Mouse (Mus musculus): ENCODE measurements around the gene Panx3. TPM values are rescaled to one million over a fixed set of nuclear protein-coding genes. Genes with fewer than 3 reads are reported as not detected.

Gene Panx3
- not detected in 2 replicates for polyA plus RNA-seq (2016; fragmentation: Nextera tagmentation; extraction: Ambion mirVana)

- WGBS, result 78% methylated on average over 6 of the region's 6 CpGs
- H3K4me1 ChIP-seq, result no peaks in the 10 kb centered on the region
- no peak for ATAC-seq (ENCODE audit: low FRiP score, low read depth)
- H3K4me2 ChIP-seq (replicated peaks), result no peak within 1 kb of the TSS
- no peak within 1 kb of the TSS for H3K4me3 ChIP-seq
- no peaks in the 10 kb centered on the region for H3K9me3 ChIP-seq
- no peaks in the 10 kb centered on the region for H3K36me3 ChIP-seq
- H3K27ac ChIP-seq, result no peak within 1 kb of the TSS
- no peak within 1 kb of the TSS for H3K9ac ChIP-seq
- no peaks in the 10 kb centered on the region for H3K27me3 ChIP-seq (replicated peaks)
Measured at GRCm38 (mm10) chr9:37669115-37669514, at the start of gene Panx3. TSS of gene Panx3 (minus strand) at chr9:37669235.

- Histone ChIP-seq H3K36me3 (no peaks in the 10 kb centered on the region), H3K27me3 (replicated peaks) (no peaks in the 10 kb centered on the region), H3K4me3 (no peak within 1 kb of the TSS), H3K9ac (no peak within 1 kb of the TSS), H3K9me3 (no peaks in the 10 kb centered on the region), H3K27ac (no peak within 1 kb of the TSS), H3K4me2 (replicated peaks) (no peak within 1 kb of the TSS), H3K4me1 (no peaks in the 10 kb centered on the region)
- ATAC-seq (ENCODE audit: low FRiP score, low read depth), result no peak
- 95% methylated on average over 1 of the region's 1 CpGs for WGBS
Measured at GRCm38 (mm10) chr9:37716150-37716549, 47.1 kb upstream of the Panx3 start, which contains the start of gene Olfr160. TSS of gene Olfr160 (minus strand) at chr9:37716250.

- Histone ChIP-seq H3K4me2 (replicated peaks) (no peak overlapping the region), H3K4me3 (no peak overlapping the region), H3K9ac (no peak overlapping the region), H3K36me3 (no peaks in the 10 kb centered on the region), H3K27me3 (replicated peaks) (no peaks in the 10 kb centered on the region), H3K4me1 (no peaks in the 10 kb centered on the region), H3K27ac (no peak overlapping the region), H3K9me3 (no peaks in the 10 kb centered on the region)
- 54% methylated on average over 5 of the region's 5 CpGs for WGBS
- ATAC-seq (ENCODE audit: low FRiP score, low read depth), result peak; percentile 56; the same call in 1 of the 2 replicates
Measured at GRCm38 (mm10) chr9:37689970-37690686, 21.1 kb upstream of the Panx3 start.

GRCm38 (mm10) chr9:37687941-37688303 is 18.9 kb upstream of the Panx3 start:
- ATAC-seq (ENCODE audit: low FRiP score, low read depth), result no peak
- no peak overlapping the region for H3K27ac ChIP-seq
- WGBS, result 42% methylated on average over 3 of the region's 3 CpGs
- H3K4me2 ChIP-seq (replicated peaks), result no peak overlapping the region
- H3K9ac ChIP-seq, result no peak overlapping the region
- H3K9me3 ChIP-seq, result no peaks in the 10 kb centered on the region
- H3K36me3 ChIP-seq, result no peaks in the 10 kb centered on the region
- H3K4me1 ChIP-seq, result no peaks in the 10 kb centered on the region
- H3K27me3 ChIP-seq (replicated peaks), result no peaks in the 10 kb centered on the region
- no peak overlapping the region for H3K4me3 ChIP-seq

GRCm38 (mm10) chr9:37687288-37687940 is 18.4 kb upstream of the Panx3 start:
- no peak overlapping the region for H3K9ac ChIP-seq
- no peak for ATAC-seq (ENCODE audit: low FRiP score, low read depth)
- H3K27me3 ChIP-seq (replicated peaks), result no peaks in the 10 kb centered on the region
- no peak overlapping the region for H3K4me2 ChIP-seq (replicated peaks)
- H3K27ac ChIP-seq, result no peak overlapping the region
- no peaks in the 10 kb centered on the region for H3K36me3 ChIP-seq
- WGBS, result 80% methylated on average over 3 of the region's 3 CpGs
- no peak overlapping the region for H3K4me3 ChIP-seq
- H3K4me1 ChIP-seq, result no peaks in the 10 kb centered on the region
- H3K9me3 ChIP-seq, result no peaks in the 10 kb centered on the region

- ATAC-seq (ENCODE audit: low FRiP score, low read depth), result no peak
- Histone ChIP-seq H3K36me3 (no peaks in the 10 kb centered on the region), H3K4me1 (no peaks in the 10 kb centered on the region), H3K4me3 (no peak overlapping the region), H3K27me3 (replicated peaks) (no peaks in the 10 kb centered on the region), H3K9ac (no peak overlapping the region), H3K4me2 (replicated peaks) (no peak overlapping the region), H3K27ac (no peak overlapping the region), H3K9me3 (no peaks in the 10 kb centered on the region)
- WGBS, result 96% methylated on average over 1 of the region's 1 CpGs
Measured at GRCm38 (mm10) chr9:37681123-37681522, 12.1 kb upstream of the Panx3 start.

GRCm38 (mm10) chr9:37675287-37675686 is 6.3 kb upstream of the Panx3 start:
- no peak overlapping the region for H3K4me2 ChIP-seq (replicated peaks)
- H3K27me3 ChIP-seq (replicated peaks), result no peaks in the 10 kb centered on the region
- no peak overlapping the region for H3K9ac ChIP-seq
- no peaks in the 10 kb centered on the region for H3K9me3 ChIP-seq
- H3K4me3 ChIP-seq, result no peak overlapping the region
- no peaks in the 10 kb centered on the region for H3K4me1 ChIP-seq
- H3K36me3 ChIP-seq, result no peaks in the 10 kb centered on the region
- 91% methylated on average over 4 of the region's 4 CpGs for WGBS
- no peak for ATAC-seq (ENCODE audit: low FRiP score, low read depth)
- H3K27ac ChIP-seq, result no peak overlapping the region

- no peaks in the 10 kb centered on the region for H3K4me1 ChIP-seq
- H3K4me3 ChIP-seq, result no peak overlapping the region
- no peak overlapping the region for H3K9ac ChIP-seq
- H3K36me3 ChIP-seq, result no peaks in the 10 kb centered on the region
- no peak overlapping the region for H3K4me2 ChIP-seq (replicated peaks)
- ATAC-seq (ENCODE audit: low FRiP score, low read depth), result no peak
- no peak overlapping the region for H3K27ac ChIP-seq
- 90% methylated on average over 3 of the region's 3 CpGs for WGBS
- H3K27me3 ChIP-seq (replicated peaks), result no peaks in the 10 kb centered on the region
- no peaks in the 10 kb centered on the region for H3K9me3 ChIP-seq
Measured at GRCm38 (mm10) chr9:37670261-37670660, 1.2 kb upstream of the Panx3 start.

GRCm38 (mm10) chr9:37669678-37670077 is 643 bp upstream of the Panx3 start:
- Histone ChIP-seq H3K27me3 (replicated peaks) (no peaks in the 10 kb centered on the region), H3K4me3 (no peak overlapping the region), H3K9ac (no peak overlapping the region), H3K27ac (no peak overlapping the region), H3K4me1 (no peaks in the 10 kb centered on the region), H3K9me3 (no peaks in the 10 kb centered on the region), H3K36me3 (no peaks in the 10 kb centered on the region), H3K4me2 (replicated peaks) (no peak overlapping the region)
- no peak for ATAC-seq (ENCODE audit: low FRiP score, low read depth)
- 77% methylated on average over 4 of the region's 4 CpGs for WGBS

GRCm38 (mm10) chr9:37666045-37666444 is 3.0 kb downstream of the Panx3 start:
- no peak for ATAC-seq (ENCODE audit: low FRiP score, low read depth)
- Histone ChIP-seq H3K9ac (no peak overlapping the region), H3K9me3 (no peaks in the 10 kb centered on the region), H3K27ac (no peak overlapping the region), H3K36me3 (no peaks in the 10 kb centered on the region), H3K4me3 (no peak overlapping the region), H3K27me3 (replicated peaks) (no peaks in the 10 kb centered on the region), H3K4me2 (replicated peaks) (no peak overlapping the region), H3K4me1 (no peaks in the 10 kb centered on the region)
- WGBS, result 89% methylated on average over 7 of the region's 7 CpGs

- WGBS, result 86% methylated on average over 2 of the region's 2 CpGs
- Histone ChIP-seq H3K36me3 (no peaks in the 10 kb centered on the region), H3K4me1 (no peaks in the 10 kb centered on the region), H3K4me3 (no peak overlapping the region), H3K27ac (no peak overlapping the region), H3K9me3 (no peaks in the 10 kb centered on the region), H3K9ac (no peak overlapping the region), H3K27me3 (replicated peaks) (no peaks in the 10 kb centered on the region), H3K4me2 (replicated peaks) (no peak overlapping the region)
- no peak for ATAC-seq (ENCODE audit: low FRiP score, low read depth)
Measured at GRCm38 (mm10) chr9:37664604-37665003, 4.4 kb downstream of the Panx3 start.

- no peaks in the 10 kb centered on the region for H3K4me1 ChIP-seq
- no peak overlapping the region for H3K27ac ChIP-seq
- ATAC-seq (ENCODE audit: low FRiP score, low read depth), result no peak
- no peak overlapping the region for H3K4me3 ChIP-seq
- no peaks in the 10 kb centered on the region for H3K9me3 ChIP-seq
- H3K4me2 ChIP-seq (replicated peaks), result no peak overlapping the region
- 93% methylated on average over 1 of the region's 1 CpGs for WGBS
- no peaks in the 10 kb centered on the region for H3K27me3 ChIP-seq (replicated peaks)
- no peak overlapping the region for H3K9ac ChIP-seq
- H3K36me3 ChIP-seq, result no peaks in the 10 kb centered on the region
Measured at GRCm38 (mm10) chr9:37663210-37663609, 5.8 kb downstream of the Panx3 start.

- peaks cover 16% of the 10 kb centered on the region; the same call in 1 of the 2 replicates for H3K4me1 ChIP-seq
- WGBS, result 79% methylated on average over 6 of the region's 6 CpGs
Measured at GRCm38 (mm10) chr9:37659413-37659812, 9.6 kb downstream of the Panx3 start.

More at GRCm38 (mm10) chr9:37659413-37659812, 9.6 kb downstream of the Panx3 start:
- H3K9ac ChIP-seq, result no peak overlapping the region
- no peak for ATAC-seq (ENCODE audit: low FRiP score, low read depth)
- H3K36me3 ChIP-seq, result peaks cover 1% of the 10 kb centered on the region
- no peak overlapping the region for H3K4me3 ChIP-seq
- no peak overlapping the region for H3K27ac ChIP-seq
- no peaks in the 10 kb centered on the region for H3K27me3 ChIP-seq (replicated peaks)
- H3K9me3 ChIP-seq, result no peaks in the 10 kb centered on the region
- H3K4me2 ChIP-seq (replicated peaks), result no peak overlapping the region

Data from neural tube, embryonic 12.5 days (tissue).